Mouse (Mus musculus) intestine, postnatal 0 days (tissue): ENCODE data around the gene Abcf2. TPM values are rescaled to one million over a fixed set of nuclear protein-coding genes. Genes with fewer than 3 reads are reported as not detected.

Experiments used
- ATAC-seq: fragments of 200-750 bp; cut with Nextera tagmentation; 2 replicates; pipeline ENCODE4 v1.8.0; 2017; ENCODE audit warnings: mild to moderate bottlenecking, moderate TSS enrichment, moderate library complexity
- H3K27ac ChIP-seq: fragments of 300-500 bp; sonication (generic); 2 replicates; pipeline ENCODE4 v1.5.1; 2014; ENCODE audit warnings: mild to moderate bottlenecking, low read depth, low read length, moderate library complexity
- H3K27me3 ChIP-seq: fragments of 300-500 bp; sonication (generic); replicated peaks from 2 replicates; pipeline ENCODE4 v1.6.1; 2014; ENCODE audit warnings: low read length, mixed read lengths; ENCODE audit not compliant: control insufficient read depth, insufficient read depth
- H3K36me3 ChIP-seq: fragments of 300-500 bp; sonication (generic); 2 replicates; pipeline ENCODE4 v1.6.1; 2014; ENCODE audit warnings: mild to moderate bottlenecking, moderate library complexity; ENCODE audit not compliant: control insufficient read depth, insufficient read depth
- H3K4me1 ChIP-seq: fragments of 300-500 bp; sonication (generic); replicated peaks from 2 replicates; pipeline ENCODE4 v1.6.1; 2014; ENCODE audit warnings: antibody characterized with exemption, low read length, mixed read lengths; ENCODE audit not compliant: control insufficient read depth, insufficient read depth
- H3K4me2 ChIP-seq: fragments of 300-500 bp; sonication (generic); replicated peaks from 2 replicates; pipeline ENCODE4 v1.6.1; 2014; ENCODE audit warnings: low read depth, mild to moderate bottlenecking, moderate library complexity
- H3K4me3 ChIP-seq: fragments of 300-500 bp; sonication (generic); 2 replicates; pipeline ENCODE4 v1.5.1; 2014; ENCODE audit warnings: low read depth, low read length
- H3K9ac ChIP-seq: fragments of 300-500 bp; sonication (generic); 2 replicates; pipeline ENCODE4 v1.6.1; 2014; ENCODE audit warnings: mild to moderate bottlenecking, low read depth, low read length
- H3K9me3 ChIP-seq: fragments of 300-500 bp; sonication (generic); 2 replicates; pipeline ENCODE4 v1.6.1; 2016; ENCODE audit warnings: mixed run types; ENCODE audit not compliant: control insufficient read depth
- CTCF ChIP-seq: sonication (generic); IDR thresholded peaks from 2 replicates; pipeline ENCODE4 v1.5.1; 2016; ENCODE audit warnings: low read depth, mild to moderate bottlenecking, control low read depth, antibody characterized with exemption, moderate library complexity
- WGBS: fragments of 180-500 bp; shearing (Covaris S2); extraction: QIAGEN DNeasy Blood & Tissue Kit; methylation state at CpG from one replicate; pipeline ENCODE4 v1.1.7; 2014; 5-methylcytosine and 5-hydroxymethylcytosine counted together
- polyA plus RNA-seq: library from polyadenylated mRNA; unstranded; fragments of >200 nt; fragmentation: Nextera tagmentation; extraction: Ambion mirVana; gene quantifications from 2 replicates; pipeline ENCODE4 v1.2.1, GENCODE M21; 2015

Gene Abcf2
- 40.1 and 40.5 TPM in 2 replicates for polyA plus RNA-seq

DNA sequence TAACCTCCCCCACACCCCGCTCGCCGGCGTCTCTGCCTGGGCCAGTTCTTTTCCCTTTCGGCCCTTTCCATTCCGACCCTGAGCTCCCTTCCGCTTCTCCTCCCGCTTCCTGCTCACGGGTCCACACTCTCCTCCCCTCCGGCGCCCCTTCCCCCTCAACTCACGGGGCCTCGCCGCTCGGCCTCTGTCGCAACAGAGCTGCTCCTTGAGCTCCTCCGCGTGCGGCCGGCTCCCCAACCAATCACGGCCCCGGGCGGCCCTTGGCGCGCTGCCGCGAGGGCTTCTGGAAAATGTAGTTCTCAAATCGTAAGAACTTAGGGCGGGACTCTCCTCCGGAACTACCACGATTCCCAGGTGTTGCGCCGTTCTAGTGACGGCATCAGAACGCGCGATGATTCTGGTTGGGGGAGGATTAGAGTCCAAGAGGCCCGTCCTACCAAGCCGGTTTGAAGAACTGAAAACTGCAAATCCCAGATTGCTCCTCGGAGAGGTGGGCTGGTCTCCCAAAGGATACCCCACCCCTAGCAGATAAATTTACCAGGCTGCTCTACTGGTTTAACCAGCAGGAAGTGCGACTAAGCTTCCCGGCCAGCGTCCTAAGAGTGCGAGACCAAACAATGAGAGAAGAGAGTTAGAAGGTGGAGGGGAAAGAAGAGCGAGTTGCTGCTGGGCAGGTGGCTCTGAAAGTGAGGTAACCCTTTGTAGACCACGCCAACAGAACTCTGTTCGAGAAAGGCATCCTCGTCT is at the start of gene Abcf2:
Abcf2 (minus strand) TSS at position 285 of the 747 bp plus-strand sequence.
- ATAC-seq: peak; percentile 97
- Histone ChIP-seq H3K4me3 (peak within 1 kb of the TSS; percentile 73), H3K4me2 (peak within 1 kb of the TSS; percentile 92), H3K27me3 (no peaks in the 10 kb centered on the region), H3K9me3 (no peaks in the 10 kb centered on the region), H3K9ac (peak within 1 kb of the TSS; percentile 76), H3K4me1 (0 out of 2 replicates have a peak, but pooled peaks cover 4% of the 10 kb centered on the region), H3K27ac (peak within 1 kb of the TSS; percentile 77), H3K36me3 (peaks cover 28% of the 10 kb centered on the region)
- no peak for TF ChIP-seq CTCF
- WGBS: under 1% methylated on average over 48 of the region's 48 CpGs

GRCm38 (mm10) chr5:24624822-24625120 is 47.5 kb upstream of the Abcf2 start:
- TF ChIP-seq CTCF: no peak
- ATAC-seq: no peak
- Histone ChIP-seq H3K27ac (no peak overlapping the region), H3K36me3 (no peaks in the 10 kb centered on the region), H3K4me1 (no peaks in the 10 kb centered on the region), H3K4me2 (peak overlapping the region; percentile 64; the same call in 1 of the 2 replicates), H3K4me3 (no peak overlapping the region), H3K27me3 (peaks cover 11% of the 10 kb centered on the region; the same call in 1 of the 2 replicates), H3K9me3 (no peaks in the 10 kb centered on the region), H3K9ac (no peak overlapping the region)
- WGBS: 40% methylated on average over 4 of the region's 4 CpGs

DNA sequence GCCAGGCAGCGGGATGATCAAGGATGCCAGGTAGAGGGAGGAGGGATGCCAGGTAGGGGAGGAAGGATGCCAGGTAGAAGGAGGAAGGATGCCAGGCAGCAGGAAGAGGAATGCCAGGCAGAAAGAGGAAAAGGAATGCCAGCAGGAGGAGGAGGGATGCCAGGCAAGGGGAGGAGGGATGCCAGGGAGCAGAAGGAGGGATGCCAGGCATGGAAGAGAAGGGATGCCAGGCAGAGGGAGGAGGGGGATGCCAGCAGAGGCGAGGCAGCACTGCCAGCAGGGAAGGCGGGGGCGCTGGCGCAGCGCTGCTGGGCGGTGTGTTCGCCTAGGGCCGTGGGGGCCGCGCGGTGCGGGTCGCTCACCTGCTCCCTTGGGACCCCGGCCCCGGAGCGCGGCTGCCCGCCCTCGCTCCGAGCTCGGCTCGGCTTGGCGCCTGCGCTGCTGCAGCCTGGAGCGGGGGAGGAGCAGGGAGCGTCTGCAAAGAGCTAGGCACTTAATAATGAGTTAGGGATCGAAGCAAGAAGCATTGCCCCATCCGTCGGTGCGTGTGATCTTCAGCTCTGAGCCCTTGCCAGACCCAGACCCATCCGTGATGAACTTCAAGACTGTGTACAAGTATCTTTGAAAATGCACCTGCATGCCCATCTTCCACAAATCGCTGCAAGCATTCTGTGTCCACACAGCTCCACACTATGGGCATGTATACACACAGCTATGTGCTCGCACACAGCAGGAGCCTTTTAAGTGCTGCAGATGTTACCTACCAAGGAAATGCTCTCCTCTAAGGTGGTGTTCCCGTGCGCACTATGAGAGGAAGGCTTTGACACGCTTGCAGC is 46.9 kb upstream of the Abcf2 start, which contains the start of gene Smarcd3:
Smarcd3 (minus strand) TSS at position 426 of the 836 bp plus-strand sequence.
- 5% methylated on average over 37 of the region's 37 CpGs for WGBS
- TF ChIP-seq CTCF: no peak
- ATAC-seq: peak; percentile 8; the same call in 1 of the 2 replicates

GRCm38 (mm10) chr5:24623041-24623985 is 46.0 kb upstream of the Abcf2 start:
- Histone ChIP-seq H3K27ac (no peak overlapping the region), H3K36me3 (no peaks in the 10 kb centered on the region), H3K4me1 (no peaks in the 10 kb centered on the region), H3K4me2 (peak overlapping the region; percentile 64; the same call in 1 of the 2 replicates), H3K9ac (no peak overlapping the region), H3K27me3 (peaks cover 11% of the 10 kb centered on the region; the same call in 1 of the 2 replicates), H3K9me3 (no peaks in the 10 kb centered on the region), H3K4me3 (no peak overlapping the region)
- whole genome bisulfite sequencing: 40% methylated on average over 8 of the region's 8 CpGs
- TF ChIP-seq CTCF: no peak
- ATAC-seq: no peak

More for the DNA sequence above, 46.9 kb upstream of the Abcf2 start, which contains the start of gene Smarcd3:
- H3K27me3 ChIP-seq: peaks cover 11% of the 10 kb centered on the region; the same call in 1 of the 2 replicates
- H3K4me3 ChIP-seq: peak within 1 kb of the TSS; percentile 33
- no peaks in the 10 kb centered on the region for H3K36me3 ChIP-seq
- H3K9ac ChIP-seq: no peak within 1 kb of the TSS
- peak within 1 kb of the TSS; percentile 64 for H3K4me2 ChIP-seq
- no peaks in the 10 kb centered on the region for H3K4me1 ChIP-seq
- no peak within 1 kb of the TSS for H3K27ac ChIP-seq
- H3K9me3 ChIP-seq: no peaks in the 10 kb centered on the region

DNA sequence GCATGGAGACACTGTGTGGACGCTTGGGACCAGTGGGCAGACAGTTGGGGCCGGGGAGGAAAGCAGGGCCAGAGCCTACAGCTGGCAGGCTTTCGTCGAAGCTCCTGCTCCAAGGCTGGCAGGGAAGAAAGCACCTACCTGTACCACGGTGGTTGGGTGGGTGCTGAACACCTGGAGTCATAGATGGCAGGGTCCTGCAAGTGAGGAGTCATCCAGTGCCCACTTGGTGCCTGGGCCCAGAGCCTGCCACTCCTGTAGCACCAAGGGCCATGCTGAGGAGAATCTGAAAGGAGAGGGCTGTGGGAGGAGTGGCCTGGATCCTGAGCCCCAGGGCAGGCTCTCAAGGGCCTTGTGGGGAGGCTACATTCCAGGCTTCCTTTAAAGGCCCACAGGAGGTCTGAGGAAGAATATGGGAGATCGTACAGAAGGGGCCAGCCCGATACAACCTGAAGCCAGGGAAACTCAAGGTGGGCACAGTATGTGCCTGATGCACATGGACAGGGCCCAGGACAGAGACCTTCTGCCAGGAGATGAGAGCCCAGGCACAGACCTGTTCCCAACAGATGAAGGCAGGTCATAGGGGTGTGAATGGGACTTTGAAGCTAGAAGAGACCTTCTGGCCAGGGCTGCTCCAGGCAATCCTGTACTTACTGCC is 45.2 kb upstream of the Abcf2 start:
- no peaks in the 10 kb centered on the region for H3K4me1 ChIP-seq
- ATAC-seq: no peak
- H3K9me3 ChIP-seq: no peaks in the 10 kb centered on the region
- TF ChIP-seq CTCF: no peak
- H3K27ac ChIP-seq: no peak overlapping the region
- no peak overlapping the region for H3K9ac ChIP-seq
- WGBS: 75% methylated on average over 7 of the region's 7 CpGs
- H3K4me3 ChIP-seq: no peak overlapping the region
- no peaks in the 10 kb centered on the region for H3K36me3 ChIP-seq
- H3K27me3 ChIP-seq: peaks cover 11% of the 10 kb centered on the region; the same call in 1 of the 2 replicates
- H3K4me2 ChIP-seq: no peak overlapping the region
